Mouse (Mus musculus): ENCODE measurements around the gene Disp1.

Disp1 gene

DNA sequence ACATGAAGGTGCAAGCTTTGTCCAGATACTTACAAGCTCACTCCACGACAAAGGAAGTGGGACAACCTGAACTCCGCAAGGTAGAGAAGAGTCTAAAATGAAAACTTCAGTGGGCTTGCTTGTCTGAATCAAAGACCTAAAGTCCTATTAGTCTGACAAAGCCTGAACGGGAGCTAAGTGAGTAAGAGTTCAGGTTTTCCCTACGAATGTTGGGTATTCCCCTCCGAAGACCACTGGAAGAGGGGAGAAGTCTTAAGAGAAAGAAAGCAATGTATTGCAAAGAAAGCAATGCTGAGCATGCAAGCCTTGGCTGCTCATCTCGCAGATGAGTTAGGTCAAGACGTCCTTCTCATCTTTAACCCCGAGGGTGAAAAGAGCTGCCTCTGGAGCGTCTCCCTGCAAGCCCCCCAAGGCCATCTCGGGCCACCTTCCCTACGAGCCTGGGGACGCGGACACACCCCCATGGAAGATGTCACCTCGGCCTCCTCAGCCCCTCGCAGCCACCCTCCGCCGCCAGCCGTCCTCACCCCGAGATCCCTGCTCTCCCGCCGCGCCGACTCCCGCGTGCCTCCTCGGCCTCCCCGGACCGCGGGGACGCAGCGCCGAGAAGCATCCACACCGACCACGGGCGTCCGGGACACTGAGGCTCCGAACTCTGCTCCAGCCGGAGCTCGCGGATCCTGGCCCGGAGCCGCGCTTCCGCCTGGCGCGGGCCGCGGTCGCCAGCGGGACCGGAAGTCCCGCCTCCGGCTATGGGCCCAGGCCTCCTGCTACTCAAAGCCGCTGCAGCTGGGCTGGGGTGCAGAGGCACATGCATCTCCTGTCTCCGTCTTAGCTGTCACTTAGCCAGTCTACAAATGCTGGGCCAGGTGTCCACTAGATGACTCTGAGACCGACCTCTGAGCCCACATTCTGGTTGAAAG is at the start of gene Disp1:
Gene Disp1, minus strand, starts transcription at position 727 of the 923 bp plus-strand sequence.
- DNase-seq: peak; percentile 68

DNA sequence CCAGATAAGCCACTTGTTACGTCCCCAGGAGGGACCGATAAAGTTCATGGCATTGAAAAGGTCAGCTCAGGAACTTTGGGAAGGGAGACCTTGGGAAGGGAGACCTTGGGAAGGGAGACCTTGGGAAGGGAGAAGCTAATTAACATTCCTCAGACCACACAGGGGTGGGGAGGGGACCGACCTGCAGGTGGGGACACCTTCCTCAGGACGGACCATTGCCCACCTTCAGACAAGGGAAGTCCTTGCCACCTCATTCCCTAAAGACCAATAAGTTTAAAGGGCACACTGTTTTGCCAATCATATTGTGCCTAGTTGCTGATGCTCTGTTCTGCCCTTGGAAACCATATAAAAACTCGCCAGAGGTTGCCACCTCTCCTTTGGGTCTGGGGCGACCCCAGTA is 46.3 kb upstream of the Disp1 start:
- DNase-seq: no peak

DNA sequence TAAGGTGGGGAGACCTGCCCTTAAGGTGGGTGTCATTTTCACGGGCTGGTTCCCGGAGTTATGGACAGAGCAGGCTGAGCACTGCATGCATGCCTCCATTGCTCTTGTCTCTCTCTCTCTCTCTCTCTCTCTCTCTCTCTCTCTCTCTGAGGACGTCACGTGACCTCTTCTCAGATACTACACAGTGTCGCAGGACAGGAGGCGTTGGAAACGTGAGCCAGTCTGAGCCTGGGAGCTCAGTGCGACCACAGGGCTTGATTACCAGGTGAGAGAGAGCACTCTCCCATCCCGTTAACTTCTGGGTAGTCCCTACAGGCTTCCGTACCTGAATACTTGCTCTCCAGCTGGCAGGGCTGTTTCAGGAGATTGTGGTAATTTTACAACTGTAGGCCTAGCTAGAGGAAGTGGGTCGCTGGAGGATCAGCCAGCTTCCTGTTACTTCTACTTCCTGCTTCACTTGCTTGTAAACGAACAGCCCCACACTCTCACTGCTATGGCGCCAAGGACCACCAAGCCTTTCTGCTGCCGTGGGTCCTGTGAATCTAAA is 44.7 kb upstream of the Disp1 start:
- DNase-seq: no peak

DNA sequence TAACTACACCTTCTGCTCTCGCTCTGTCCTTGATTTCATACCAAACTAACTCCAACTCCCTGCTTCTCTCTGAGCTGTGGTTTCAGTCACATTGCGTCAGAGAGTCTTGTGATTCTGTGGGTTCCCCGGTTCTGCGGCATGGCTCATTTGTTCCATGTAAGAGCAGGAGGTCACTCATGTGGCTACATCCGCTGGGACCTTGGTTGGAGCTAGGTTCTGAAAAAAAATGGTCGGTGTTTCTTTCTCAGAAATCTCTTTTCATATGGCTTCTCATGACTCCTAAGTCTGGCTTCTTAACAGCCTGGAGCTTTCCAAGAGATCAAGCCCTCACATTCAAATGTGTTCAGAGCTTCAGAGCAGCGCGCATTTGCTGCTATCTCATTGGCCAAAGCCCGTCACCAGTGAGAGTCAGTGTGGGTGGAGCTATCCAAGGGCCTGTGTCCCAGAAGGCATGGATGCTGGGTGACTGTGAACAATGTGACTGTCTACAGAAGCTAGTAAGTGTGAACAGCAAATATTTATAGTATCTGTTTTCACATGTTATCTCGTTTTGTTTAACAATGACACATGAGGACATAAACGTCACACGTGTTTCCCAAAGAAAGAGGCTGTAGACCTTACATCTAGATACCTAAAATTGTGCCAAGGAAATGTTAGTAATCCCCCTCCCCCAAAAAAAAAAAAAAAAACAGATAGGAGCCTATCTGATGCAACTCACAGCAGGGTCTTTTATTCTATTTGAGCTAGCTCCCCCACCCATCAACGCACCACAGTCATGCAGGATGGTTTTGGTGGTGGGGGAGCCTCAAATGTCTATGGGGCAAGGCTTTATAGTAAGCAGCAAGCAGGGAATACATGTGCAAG is 43.1 kb upstream of the Disp1 start:
- DNase-seq: no peak

DNA sequence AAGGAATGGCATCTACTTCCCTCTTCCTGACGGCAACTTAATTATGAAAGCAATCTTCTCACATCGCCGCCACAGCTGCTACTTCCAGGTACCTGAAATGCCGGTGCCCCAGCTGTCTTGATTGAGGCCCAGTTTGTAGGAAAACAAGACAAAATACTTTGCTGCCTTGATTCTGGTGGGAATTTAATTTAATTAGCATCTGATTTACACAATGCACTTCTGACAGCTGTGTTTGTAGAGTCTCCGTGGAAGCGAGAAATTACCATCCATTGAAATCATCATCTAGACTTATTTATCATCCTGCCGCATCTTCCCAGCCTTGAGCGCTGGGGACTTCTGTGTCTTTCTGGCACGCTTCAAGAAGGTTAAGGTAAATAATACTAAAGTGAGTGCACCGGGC is 31.3 kb upstream of the Disp1 start:
- no peak for DNase-seq

DNA sequence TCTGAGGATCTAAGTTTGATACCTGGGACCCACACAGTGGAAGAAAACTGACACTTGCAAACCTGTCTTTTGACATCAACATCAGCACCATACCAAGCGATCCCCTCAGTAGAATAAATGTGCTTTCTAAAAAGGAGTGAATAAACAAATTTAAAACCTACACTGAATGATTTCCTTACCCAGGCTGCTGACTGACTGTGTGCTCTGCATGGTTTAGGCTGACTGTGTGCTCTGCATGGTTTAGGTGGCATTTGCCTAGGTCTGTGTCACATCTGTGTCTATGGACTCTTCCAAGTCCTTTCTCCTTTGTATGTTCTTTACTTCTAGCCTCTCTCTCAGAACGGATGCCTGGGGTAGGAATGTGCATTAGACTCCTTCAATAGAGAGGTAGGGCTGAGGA is 30.5 kb upstream of the Disp1 start:
- no peak for DNase-seq

DNA sequence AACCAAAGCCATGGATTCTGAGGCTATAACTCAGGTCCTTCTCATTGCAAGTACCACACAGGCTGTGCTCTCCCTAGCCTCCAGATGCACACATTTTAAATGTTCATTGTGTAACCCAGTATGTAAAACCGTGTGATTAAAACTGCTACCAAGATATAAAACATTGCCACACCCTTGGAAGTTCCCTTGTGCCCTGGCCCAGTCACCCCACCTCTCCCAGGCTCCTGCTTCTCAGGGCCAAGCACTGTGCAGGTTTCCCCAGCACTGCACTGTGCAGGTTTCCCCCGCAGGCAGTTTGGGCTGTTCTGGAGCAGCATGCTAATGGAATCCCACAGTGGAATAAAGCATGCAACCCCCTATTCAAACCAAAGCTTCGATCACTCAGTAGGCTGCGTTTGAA is 29.3 kb upstream of the Disp1 start:
- DNase-seq: no peak

DNA sequence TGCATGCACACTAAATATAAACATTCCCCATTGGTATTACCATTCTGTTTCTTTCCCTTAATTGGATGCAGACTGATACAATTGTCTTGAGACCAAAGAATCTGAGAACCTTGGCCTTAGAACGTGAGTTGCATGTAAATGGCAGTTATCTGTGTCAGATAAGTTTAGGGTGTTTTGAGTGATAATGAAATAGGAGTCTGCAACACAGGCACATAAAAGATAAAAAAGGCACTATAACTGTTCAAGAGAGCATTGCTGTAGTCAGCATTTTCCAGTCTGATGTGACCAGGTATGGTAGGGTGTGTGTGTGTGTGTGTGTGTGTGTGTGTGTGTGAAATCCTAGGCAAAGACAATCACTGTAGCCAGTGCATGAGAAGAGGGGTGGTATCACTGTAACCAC is 26.8 kb upstream of the Disp1 start:
- DNase-seq: no peak

DNA sequence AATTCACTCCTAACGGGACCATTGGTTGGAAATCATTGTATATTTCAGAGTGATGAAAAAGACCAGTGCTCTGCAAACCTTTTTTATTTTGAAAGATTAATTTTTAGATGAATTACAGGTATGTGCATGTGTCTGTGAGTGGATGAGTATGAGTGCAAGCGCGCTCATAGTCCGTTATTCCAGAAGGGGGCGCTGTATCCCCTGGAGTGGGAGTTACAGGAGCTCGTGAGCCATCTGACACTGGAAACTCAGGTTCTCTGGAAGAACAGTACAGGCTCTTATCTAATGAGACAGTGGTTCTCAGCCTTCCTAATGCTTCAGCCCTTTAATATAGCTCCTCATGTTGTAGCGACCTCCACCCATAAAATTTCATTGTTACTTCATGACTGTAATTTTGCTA is 22.0 kb upstream of the Disp1 start:
- DNase-seq: no peak

DNA sequence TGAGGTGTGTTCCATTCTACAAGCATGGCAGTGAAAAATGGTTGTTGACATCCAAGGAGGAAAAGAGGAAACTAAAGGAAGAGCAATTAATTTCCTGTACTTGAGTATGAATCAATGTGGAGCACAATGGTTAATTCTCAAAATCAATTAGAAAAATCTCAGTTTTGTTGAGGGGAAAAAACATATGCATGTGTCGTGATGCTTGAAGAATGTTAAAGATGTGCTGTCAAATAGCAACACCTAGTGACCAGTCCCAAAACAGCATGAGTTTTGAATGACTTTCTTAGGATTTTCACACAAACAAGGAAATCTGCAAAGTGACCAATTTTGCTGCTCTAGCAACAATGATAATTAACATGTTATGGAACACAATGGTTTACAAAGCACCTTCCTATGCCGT is 16.6 kb upstream of the Disp1 start:
- no peak for DNase-seq

DNA sequence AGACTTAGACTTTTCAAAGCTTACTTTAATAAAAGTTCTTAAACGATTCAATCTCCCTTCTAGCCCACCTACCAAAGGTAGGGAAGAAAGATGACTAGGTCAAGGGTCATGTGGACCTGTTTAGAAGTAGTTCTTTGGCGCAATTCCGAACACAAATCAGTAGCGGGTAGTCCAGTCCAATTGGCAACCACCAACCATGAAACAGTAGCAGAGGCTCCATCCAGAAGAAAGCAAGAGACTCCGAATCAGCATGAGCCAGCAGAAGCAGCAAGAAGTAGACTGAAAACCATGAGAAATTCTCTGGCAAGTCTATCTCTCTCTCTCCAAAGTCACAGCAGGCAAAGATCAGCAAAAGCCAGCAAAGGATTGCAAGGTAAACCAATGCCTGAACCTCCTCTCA is 15.1 kb upstream of the Disp1 start:
- DNase-seq: no peak

DNA sequence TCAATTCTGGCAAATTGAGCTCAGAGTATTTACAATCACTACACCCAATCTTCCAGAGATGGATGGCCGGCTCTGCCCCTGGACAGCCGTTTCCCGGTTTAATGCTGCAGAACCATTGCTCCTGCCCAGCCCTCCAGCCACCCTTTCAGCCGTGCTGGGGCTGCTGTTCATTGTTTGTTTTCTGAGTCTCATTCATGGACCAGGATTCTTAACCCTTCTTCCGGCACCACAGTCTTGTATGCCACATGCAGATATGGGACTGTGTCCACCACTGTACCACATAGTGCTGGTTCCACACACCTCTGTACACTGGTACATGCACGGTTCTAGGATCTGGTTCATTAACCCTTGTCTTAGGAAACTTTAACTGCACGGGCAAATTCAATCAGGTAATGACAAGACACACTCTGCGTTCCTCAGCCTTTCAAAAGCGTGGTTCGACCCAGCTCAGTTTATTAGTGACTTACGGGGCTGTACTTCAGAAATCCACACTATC is 12.4 kb upstream of the Disp1 start:
- DNase-seq: no peak

DNA sequence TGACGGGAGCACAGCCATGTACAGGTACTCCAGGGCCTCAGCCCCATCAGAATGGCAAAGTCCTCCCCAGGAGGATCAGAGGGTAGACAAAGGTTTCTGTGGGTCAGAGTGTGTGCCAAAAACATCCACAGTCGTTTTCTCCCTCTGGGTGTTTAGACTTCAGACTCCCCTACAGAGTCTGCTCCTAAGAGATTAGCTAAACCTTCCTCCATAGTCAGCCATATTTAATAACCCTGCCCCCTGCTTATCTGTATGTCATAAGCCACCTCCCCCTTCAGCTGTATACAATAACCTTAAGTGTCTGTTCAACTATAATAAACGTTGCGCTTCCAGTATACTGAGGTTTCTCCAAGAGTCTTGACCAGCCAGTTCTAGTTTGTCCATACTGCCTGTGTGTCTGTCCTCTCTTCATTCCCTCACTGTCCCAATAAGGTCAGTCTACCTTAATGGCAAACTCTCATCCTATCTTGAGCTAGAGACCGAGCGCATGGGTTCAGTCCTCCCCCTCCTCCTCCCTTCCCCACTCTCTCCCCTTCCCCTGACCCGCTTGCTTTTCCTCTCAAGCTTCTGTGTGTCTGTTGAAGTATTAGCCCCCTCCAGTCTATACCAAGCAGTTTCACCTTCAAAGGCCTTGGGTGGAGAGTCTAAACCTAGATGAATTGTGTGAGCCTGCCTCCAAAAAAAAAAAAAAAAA is 11.8 kb upstream of the Disp1 start:
- DNase-seq: no peak

DNA sequence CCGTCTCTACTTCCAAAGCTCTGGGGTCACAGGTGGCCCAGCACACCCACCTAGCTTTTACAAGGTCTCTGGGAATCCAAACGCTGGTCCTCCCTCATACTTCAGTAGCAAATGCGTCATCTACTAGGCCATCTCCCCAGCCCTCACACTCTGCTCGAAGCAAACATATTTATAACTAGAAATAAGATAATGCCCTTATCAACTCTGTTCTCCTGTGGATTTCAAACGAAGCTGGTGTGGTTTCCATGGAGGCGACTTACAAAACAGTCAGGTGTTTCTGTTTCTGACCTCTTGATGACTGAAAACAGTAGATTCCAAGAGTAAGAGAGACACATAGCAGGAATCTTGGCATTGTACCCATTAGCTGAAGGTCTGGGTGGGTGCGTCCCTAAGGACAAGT is 6.1 kb upstream of the Disp1 start:
- DNase-seq: no peak

DNA sequence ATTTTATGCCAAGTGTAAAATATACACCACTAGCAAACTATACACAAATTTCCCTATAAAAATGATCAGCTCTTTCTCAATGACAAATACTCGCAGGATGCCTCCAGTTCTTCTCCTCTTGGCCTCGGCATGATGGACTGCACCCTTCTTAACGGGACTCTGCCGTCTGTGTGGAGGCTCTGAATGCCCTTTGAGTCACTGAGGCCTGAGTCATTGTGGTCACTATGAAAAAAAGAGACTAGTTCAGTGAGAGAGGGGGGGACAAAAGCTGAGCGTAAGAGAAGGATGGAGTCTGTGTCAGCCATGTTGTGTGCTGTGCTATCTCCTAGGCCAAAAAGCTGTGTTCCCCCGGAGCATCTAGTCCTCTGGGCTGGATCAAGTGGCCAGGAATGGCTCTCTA is 2.3 kb downstream of the Disp1 start:
- no peak for DNase-seq

DNA sequence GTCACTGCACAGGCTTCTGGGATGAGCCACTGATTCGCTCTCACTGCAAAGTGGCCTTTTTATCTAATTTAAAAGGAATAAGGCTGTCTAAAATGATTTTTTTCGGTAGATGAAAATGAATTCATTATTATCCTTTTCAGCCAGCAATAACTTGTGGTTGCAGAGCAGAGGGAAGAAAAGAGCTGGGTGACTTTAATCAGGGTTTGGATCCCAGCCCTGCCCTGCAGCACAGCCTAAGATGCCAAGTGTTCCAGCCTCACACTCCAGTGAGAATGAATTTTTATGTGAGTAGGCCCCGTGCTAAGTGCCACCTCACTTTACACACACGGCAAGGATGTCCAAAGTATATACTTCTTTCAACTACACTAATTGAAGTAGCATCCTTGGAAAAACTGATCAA is 4.6 kb downstream of the Disp1 start:
- no peak for DNase-seq

DNA sequence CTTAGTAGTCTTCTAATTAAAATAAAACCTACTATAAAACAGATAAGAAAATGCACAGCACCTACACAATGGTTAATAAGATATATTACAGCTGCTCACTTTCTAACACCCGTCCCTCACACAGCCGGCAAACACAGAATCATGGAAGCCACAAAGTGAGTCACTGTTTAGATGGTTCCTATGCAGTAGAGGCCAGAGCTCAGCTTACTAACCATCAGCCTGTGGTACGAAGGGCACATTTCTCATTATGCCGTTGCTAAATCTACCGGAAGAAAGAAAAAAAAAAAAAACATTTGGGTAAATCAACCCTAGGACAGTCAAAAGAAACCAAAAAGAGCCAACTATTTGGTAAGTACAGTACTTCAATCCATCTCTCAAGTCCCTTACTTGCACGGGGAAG is 5.6 kb downstream of the Disp1 start:
- no peak for DNase-seq

DNA sequence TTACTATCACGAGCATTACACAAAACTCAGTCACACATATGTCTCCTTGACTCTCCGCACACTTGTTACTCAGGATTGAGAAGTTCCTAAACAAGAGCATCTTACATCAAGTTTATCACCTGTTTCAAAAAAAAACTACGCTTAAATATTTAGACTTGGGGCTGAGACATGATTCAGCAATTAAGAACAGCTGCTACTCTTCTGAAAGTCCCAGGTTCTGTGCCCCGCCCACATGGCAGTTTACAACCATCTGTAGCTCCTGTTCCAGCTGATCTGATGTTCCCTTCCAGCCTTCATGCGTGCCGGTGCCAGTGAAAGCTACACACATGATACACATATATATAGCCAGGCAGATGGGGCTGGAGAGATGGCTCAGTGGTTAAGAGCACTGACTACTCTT is 7.5 kb downstream of the Disp1 start:
- DNase-seq: no peak

DNA sequence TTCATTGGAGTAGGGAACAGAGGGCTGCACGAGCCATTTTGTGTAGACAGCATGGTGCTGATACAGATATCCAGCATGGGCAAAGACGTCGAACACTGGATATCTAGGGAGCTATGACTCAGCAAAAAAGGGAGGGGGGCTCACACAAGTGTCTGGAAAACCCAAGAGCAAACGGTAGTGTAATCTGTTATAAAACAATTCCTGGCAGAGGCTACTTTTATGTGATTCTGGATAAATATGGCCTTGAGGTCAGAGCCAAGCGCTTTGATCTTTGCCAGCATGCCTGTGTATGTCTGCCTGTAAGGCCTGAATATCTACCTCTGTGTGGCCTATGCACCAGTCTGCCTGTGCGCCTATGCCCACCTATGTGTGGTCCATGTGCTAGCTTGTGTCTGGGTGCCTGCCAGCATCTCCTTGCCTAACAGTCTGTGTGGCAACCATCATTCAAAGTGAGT is 8.5 kb downstream of the Disp1 start:
- DNase-seq: no peak

DNA sequence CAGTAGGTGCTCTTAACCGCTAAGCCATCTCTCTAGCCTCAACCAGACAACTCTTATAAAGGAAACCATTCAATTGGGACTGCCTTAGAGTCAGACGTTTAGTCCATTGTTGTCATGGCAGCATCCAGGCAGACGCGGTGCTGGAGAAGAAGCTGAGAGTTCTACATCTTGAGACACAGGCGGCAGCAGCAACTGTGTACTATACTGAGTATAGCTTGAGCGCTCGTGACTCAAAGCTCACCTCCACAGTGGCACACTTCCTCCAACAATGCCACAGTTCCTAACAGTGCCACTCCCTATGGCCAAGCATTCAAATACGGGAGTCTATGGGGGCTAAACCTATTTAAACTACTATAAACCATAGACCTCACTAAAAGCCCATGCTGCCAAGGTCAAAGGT is 11.2 kb downstream of the Disp1 start:
- no peak for DNase-seq

DNA sequence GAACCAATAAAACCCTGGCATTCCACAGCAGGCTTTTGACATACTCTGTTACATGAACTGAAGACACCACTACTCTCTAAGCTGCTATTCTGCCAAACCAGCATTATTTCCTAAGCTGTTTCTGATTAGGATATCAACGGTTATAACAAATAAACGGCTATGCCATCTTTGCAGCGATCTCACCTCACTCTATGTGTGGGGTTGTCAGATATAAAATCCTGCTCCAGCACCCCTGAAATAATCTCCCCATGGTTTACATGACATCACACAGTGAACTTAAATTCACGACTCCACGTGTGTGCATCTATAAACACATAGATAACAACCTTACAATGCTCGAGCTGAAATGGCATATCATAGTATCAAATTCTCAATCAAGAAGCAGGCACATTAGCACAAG is 13.7 kb downstream of the Disp1 start:
- DNase-seq: no peak

DNA sequence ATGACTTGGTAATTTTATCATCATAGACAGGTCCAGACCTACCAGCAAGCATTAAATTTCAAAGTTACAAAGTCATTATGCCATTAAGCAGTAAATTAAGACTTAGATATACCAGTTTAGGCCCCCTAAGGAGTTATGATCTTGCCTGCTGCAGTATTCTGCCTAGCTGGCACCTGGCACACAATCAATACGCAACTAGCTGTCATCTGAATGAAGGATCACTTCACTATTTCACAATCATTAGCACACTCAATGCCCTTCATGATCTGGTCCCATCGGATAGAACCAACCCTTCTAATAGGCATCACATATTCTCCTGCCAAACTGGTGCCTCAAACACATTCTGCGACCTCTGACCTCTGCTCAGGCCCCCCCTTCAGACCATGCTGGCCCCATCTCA is 14.2 kb downstream of the Disp1 start:
- DNase-seq: no peak

DNA sequence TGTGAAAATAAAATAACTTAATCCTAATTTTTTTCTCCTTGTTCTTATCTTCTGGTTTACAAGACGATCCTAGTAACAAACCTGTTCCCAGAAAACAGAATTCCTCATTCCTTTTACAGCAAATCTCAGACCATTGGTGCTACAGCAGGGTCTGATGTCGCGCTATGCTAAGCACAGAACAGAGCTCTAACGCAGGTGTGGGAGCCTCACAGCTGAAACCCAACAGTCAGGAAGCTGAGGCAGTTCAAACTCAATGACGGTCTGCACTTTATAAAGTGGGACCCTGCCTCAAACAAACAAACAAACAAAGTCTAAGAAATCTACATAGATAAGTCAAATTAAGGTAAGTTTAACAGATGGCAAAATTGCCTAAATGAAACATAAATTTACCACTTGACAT is 20.4 kb downstream of the Disp1 start:
- DNase-seq: no peak
